Mouse (Mus musculus): ENCODE results near the gene Tcf15. TPM values are rescaled to one million over a fixed set of nuclear protein-coding genes. Genes with fewer than 3 reads are reported as not detected.

Gene Tcf15
- total RNA-seq, 2 experiments from 2014 or later, result 4.3 to 4.7 TPM

GRCm38 (mm10) chr2:152119228-152119865 lies 24.0 kb upstream of the Tcf15 start:
- no peak for DNase-seq (ENCODE audit: extremely low spot score in 1 of 2, low spot score in 1 of 2)

- no peak for DNase-seq (ENCODE audit: extremely low spot score in 1 of 2, low spot score in 1 of 2)
Observed at GRCm38 (mm10) chr2:152122896-152123295, 20.5 kb upstream of the Tcf15 start.

- no peak for DNase-seq (ENCODE audit: extremely low spot score in 1 of 2, low spot score in 1 of 2)
Observed at GRCm38 (mm10) chr2:152128597-152128996, 14.8 kb upstream of the Tcf15 start.

- DNase-seq (ENCODE audit: extremely low spot score in 1 of 2, low spot score in 1 of 2), result no peak
Observed at GRCm38 (mm10) chr2:152129778-152130177, 13.6 kb upstream of the Tcf15 start.

GRCm38 (mm10) chr2:152132016-152132415 lies 11.3 kb upstream of the Tcf15 start:
- no peak for DNase-seq (ENCODE audit: extremely low spot score in 1 of 2, low spot score in 1 of 2)

GRCm38 (mm10) chr2:152132691-152133090 lies 10.7 kb upstream of the Tcf15 start:
- no peak for DNase-seq (ENCODE audit: extremely low spot score in 1 of 2, low spot score in 1 of 2)

GRCm38 (mm10) chr2:152139191-152139987 lies 4.0 kb upstream of the Tcf15 start:
- no peak for DNase-seq (ENCODE audit: extremely low spot score in 1 of 2, low spot score in 1 of 2)

GRCm38 (mm10) chr2:152140941-152141340 lies 2.4 kb upstream of the Tcf15 start:
- DNase-seq (ENCODE audit: extremely low spot score in 1 of 2, low spot score in 1 of 2), result no peak

GRCm38 (mm10) chr2:152141491-152141890 lies 1.9 kb upstream of the Tcf15 start:
- DNase-seq (ENCODE audit: extremely low spot score in 1 of 2, low spot score in 1 of 2), result no peak

GRCm38 (mm10) chr2:152142046-152142445 lies 1.3 kb upstream of the Tcf15 start:
- no peak for DNase-seq (ENCODE audit: extremely low spot score in 1 of 2, low spot score in 1 of 2)

- DNase-seq (ENCODE audit: extremely low spot score in 1 of 2, low spot score in 1 of 2), result no peak
Observed at GRCm38 (mm10) chr2:152142571-152142970, 790 bp upstream of the Tcf15 start.

- DNase-seq (ENCODE audit: extremely low spot score in 1 of 2, low spot score in 1 of 2), result no peak
Observed at GRCm38 (mm10) chr2:152144158-152144450, 743 bp downstream of the Tcf15 start.

GRCm38 (mm10) chr2:152144501-152144900 lies 1.1 kb downstream of the Tcf15 start:
- DNase-seq (ENCODE audit: extremely low spot score in 1 of 2, low spot score in 1 of 2), result no peak

GRCm38 (mm10) chr2:152145711-152146110 lies 2.4 kb downstream of the Tcf15 start:
- DNase-seq (ENCODE audit: extremely low spot score in 1 of 2, low spot score in 1 of 2), result no peak

- DNase-seq (ENCODE audit: extremely low spot score in 1 of 2, low spot score in 1 of 2), result no peak
Observed at GRCm38 (mm10) chr2:152147079-152147478, 3.7 kb downstream of the Tcf15 start.

- no peak for DNase-seq (ENCODE audit: extremely low spot score in 1 of 2, low spot score in 1 of 2)
Observed at GRCm38 (mm10) chr2:152148675-152149074, 5.3 kb downstream of the Tcf15 start.

- DNase-seq (ENCODE audit: extremely low spot score in 1 of 2, low spot score in 1 of 2), result no peak
Observed at GRCm38 (mm10) chr2:152149891-152150290, 6.5 kb downstream of the Tcf15 start.

- DNase-seq (ENCODE audit: extremely low spot score in 1 of 2, low spot score in 1 of 2), result no peak
Observed at GRCm38 (mm10) chr2:152150373-152150772, 7.0 kb downstream of the Tcf15 start.

GRCm38 (mm10) chr2:152153361-152153760 lies 10.0 kb downstream of the Tcf15 start:
- DNase-seq (ENCODE audit: extremely low spot score in 1 of 2, low spot score in 1 of 2), result no peak

GRCm38 (mm10) chr2:152155414-152156208 lies 12.2 kb downstream of the Tcf15 start:
- no peak for DNase-seq (ENCODE audit: extremely low spot score in 1 of 2, low spot score in 1 of 2)

GRCm38 (mm10) chr2:152156471-152156870 lies 13.1 kb downstream of the Tcf15 start:
- no peak for DNase-seq (ENCODE audit: extremely low spot score in 1 of 2, low spot score in 1 of 2)

Data from layer of hippocampus, postnatal 25 days (tissue).